Mouse (Mus musculus) retina, postnatal 1 day (tissue): ENCODE results near the gene Pcbd2.

Experiments used
- DNase-seq: peaks from one replicate; pipeline ENCODE4 v3.0.0-alpha.2; 2012

Pcbd2 gene

DNA sequence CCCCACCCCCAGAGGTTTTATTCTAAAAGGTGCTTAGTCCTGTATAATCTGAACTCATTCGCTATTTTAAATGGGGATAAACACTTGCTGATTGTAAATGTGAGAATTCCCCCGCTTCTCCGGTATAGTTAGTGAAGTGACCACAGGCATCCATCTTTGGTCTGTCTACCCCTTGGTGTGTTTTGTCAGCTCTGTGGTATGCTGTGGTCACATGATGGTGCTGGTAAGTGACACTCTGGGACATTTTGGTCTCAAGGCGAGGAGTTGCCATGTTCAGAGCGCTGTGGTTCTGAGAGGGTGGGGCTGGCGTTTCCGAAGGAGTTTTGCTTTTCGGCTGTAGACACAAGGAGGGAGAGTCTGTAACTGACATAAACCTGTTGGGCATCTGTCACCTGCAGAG lies 10.7 kb downstream of the Pcbd2 start:
- no peak for DNase-seq

DNA sequence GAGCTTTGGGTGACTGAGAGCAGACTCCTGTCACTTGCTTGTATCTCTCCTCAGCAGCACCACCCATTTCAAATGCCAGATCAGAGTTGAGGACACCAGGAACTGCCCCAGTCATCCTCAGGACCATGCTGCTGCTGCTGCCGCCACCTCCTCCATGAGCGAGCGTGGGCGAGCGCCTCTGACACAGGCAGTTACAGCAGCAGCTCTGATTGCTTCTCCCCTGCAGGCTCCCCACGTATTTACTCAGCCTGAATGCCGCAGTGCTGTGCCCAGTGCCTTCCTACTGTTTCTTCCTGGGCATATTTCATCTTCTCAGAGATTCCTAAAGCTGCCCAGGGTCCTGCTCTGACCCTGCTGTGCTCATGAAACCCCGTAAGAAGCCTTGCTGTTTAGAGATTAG lies 15.1 kb downstream of the Pcbd2 start:
- no peak for DNase-seq

DNA sequence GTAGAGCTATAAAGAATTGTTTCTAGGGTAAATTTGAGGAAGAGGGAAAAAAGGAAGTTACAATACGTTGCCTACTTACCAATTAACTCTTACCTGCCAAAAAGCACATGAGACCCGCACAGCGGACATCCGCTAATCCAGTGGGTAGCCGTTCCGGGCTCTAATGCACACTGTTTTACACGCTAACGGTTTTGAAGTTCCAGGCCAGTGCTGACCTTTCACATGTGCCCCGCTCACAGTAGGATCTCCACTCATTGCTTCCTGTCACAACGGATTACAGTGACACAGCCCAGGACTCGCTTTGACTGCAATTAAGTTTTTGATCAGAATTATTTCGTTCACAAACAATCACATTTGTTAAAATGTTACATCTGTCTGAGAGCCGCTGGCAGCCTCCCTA lies 27.2 kb downstream of the Pcbd2 start:
- peak; percentile 51 for DNase-seq

DNA sequence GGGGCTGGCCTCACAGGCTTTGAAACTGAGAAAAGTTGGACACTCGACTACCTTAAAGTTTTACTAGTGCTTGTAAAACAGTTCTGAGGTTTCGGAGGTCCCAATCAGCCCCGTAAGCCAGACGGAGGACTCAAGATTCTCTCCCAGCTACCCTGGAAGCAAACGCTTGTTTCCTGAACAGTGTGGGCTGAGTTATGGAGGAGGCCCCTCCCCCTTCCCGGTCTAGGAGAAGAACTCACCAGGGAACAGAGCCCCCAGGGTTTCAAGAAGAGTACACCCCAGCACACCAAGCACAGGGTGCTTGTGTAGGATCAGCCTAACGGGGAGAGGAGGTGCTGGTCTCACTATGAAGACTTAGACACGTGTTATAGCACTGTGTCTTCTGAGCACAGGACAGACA lies 29.6 kb downstream of the Pcbd2 start:
- peak; percentile 27 for DNase-seq

DNA sequence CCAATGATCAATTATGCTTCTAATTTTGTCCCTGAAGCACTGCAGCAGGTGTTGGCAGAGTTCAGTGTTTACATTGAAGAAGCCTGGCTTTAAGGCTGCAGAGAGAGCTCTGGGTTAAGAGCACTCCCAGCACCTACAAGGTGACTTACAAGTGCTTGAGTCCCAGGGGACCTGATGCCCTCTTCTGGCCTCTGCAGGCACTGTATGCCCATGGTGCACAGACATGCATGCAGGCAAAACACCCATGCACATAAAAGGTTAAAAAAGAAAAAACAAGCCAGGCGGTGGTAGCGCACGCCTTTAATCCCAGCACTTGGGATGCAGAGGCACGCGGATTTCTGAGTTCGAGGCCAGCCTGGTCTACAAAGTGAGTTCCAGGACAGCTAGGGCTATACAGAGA lies 30.5 kb downstream of the Pcbd2 start:
- peak; percentile 49 for DNase-seq

DNA sequence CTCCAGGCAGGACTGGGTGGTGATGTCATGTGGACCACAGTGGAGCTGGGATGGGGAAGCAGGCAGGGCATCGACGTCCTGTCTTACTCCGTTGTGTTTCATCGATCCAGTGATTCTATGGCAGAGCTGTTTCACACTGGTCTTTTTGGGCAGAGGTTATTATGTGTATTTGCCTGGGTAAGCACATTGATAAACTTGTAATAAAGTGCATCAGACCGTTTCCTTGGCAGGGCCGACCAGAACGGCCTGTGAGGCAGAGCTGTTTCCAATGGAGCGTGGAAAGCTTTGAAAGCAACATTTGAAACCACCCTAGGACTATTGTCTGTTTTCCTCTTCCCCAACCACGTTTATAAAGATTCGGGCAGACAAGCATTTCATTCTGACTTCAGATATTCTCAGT lies 33.4 kb downstream of the Pcbd2 start:
- DNase-seq: peak; percentile 20

DNA sequence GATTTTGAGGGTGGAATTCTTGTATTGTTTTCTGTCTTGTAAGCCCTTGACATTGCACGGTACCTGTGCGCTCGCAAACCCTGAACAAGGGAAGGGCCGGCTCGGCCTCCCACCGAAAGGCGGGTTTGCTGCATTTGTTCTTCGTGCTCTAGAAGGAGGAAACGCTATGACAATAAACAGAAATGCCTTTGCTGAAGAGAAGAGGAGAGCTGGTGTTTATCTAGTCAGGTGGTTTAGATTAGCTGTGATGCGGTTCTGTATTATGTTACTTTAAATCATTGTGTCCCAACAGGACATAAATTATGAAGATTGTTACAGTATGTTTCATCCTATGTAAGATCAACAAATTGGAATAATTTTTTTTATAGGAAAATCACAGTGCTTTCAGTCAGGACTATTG lies 34.3 kb downstream of the Pcbd2 start:
- DNase-seq: no peak

DNA sequence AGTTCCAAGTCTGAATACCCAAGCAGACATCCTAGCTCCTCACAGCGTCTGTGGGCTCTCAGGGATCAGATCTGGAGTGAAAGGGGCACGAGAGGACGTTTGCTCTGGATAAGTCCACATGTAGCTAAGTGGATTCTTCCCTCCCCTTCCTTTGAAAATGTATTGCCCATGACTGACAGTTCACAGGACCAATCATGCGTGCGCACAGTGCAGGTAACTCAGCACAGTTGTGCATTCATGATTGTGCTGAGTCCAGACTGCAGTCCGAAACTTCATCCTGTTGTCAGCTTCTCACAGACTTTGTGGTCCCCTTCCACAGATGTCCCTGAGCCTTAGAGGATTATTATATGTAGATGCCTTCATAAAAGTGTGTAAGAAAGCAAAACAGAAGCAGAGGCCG lies 47.2 kb downstream of the Pcbd2 start:
- DNase-seq: peak; percentile 20

DNA sequence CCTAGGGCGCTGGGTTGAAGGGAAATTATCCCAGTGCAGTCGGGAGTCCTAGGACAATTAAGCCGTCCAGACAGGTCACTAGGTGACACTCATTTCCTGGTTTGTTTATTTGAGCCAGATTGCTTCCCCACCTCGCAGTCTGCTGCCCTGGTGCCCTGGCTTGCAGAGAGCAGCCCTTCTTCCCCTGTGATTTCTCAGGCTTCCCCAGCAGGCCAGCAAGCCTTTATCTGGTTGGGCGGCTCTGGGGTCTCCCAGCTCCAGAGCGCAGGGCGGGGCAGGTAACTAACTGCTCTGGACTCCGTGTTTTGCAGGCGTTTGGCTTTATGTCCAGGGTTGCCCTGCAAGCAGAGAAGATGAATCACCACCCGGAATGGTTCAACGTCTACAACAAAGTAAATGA lies 47.9 kb downstream of the Pcbd2 start:
- DNase-seq: no peak

DNA sequence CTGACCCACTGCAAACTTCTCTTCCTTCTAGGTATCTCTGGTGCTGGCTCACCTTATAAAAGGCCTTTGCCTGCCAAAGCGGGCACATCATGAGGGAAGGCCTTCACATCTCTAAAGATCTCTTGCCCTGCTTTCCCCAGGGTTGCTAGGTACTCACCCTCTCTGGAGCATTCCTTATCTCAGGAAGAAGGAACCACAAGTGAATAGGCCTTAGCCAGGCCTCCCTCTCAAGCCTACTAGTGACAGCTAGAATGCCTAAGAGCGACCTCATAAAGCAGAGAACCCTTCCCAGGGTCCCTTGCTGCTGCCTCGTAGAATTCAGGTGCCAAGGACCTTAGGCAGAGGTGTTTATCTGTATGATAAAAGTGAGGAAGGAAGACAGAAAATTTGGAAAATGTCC lies 57.1 kb downstream of the Pcbd2 start, which contains the start of gene Catsper3:
TSS of gene Catsper3 (plus strand) at position 301 of the 400 bp plus-strand sequence.
- DNase-seq: no peak

DNA sequence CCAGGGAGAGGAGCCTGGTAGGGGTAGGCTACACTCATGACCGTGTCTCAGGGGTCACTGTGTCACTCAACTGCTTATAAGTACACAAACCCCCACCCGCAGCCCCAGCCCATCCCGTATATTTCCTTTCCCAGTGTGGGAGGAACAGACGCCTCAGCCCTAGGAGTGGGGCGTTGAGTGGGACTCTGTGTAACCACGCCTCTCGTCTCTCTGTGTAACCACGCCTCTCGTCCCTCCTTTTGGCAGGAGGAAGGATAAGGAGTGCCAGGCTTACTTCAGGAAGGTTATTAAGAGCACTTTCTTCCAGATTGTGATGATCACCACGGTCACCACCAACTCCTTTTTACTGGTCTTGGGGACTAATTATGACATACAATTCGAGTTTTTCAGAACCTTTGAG lies 59.0 kb downstream of the Pcbd2 start:
- no peak for DNase-seq

DNA sequence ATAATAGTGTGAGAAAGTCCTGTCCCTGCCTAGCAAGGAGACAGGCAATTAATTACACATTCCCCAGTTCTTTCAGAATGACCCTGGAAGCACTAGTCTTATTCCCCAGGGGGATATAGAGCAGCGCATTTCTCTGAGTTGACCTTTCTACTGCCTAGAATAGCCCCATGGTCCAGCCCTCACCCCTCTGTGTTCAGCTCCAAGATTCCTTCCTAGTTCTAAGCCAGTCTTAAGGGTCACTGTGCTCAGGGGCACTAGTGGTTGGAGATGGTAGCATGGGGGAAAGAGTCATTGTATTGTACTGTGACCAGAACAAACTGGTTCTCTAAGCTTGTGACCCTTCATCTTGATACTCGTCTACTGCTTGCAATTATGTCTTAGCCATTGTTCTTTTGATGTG lies 74.1 kb downstream of the Pcbd2 start:
- DNase-seq: no peak

DNA sequence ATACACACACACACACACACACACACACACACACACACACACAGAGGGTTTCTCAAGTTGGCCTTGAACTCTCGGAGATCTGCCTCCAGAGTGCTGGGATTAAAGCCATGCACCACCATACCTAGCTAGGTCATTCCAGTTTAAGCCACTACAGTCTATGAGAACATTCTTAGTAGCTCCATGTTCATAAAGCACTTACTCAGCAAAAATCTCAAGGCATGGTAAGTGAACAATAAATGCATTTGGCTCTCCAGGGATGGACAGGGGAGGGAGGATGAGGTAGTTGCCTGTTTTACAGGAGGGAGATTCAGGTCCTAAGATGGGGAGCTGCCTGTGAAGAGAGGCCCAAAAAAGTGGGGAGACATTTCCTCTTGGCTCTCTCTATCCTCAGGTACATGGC lies 76.8 kb downstream of the Pcbd2 start:
- no peak for DNase-seq

DNA sequence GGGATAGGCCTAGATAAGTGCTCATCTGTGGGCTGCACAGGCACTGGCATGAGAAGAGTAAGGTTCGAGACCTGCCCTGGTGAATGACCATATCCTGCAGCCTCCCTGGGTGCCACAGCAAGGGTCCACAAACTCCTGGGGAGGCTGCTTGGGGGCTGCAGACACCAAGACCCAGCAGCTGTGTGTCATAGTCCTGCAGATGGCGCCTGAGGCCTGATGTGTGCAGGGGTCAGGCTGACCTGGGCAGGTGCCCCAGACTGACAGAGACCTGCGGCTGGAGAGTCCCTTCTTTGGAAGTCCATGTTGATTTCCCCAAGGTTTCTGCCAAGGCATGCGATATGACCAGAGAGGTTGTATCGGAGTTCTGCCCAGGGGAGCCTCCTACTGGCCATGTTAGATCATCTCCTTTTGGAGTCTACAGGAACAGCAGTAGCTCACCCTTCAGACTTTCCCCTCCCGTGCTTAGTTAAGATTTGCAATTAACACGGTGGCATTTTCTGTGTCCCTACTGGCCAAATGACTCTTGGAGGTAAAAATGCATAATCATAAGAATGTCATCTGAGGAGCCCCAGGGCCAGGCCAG lies 82.0 kb downstream of the Pcbd2 start:
- no peak for DNase-seq

DNA sequence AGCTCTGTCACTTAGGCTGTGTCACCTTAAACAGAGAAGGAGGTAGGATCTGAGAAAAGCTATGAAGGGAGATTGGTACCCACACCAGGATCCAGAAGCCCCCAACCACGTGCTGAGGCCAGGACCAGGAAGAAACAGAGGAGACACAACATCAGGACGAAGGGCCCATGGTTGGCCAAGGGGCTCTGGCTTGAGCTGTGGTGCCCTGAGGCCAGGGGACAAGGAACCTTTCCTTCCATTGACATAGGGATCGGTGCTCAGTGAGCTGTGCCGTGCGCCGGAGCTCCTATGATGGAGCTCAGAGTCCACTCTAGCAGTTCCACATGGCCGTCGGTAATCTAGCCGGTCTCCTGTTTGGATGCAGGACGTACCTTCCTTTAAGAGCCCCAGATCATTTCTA lies 82.5 kb downstream of the Pcbd2 start:
- DNase-seq: no peak

DNA sequence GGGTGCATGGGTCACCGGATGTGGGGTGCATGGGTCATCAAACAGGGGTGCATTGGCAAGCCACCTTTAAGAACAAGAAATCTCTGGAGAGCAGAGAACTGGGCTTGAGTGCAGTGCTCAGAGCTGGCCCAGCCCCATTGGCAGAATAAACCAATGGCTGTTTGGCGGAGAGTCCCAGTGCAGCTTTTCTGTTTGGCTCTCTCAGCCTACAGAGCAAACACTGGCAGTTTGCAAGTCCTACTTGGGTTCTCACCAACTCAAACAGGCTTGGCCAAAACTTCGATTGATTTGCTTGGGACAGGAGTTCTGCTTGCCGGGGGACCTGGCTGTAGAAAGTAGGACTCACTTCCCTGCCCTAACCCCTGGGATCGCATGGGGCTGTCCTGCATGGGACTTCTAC lies 83.8 kb downstream of the Pcbd2 start:
- DNase-seq: no peak

DNA sequence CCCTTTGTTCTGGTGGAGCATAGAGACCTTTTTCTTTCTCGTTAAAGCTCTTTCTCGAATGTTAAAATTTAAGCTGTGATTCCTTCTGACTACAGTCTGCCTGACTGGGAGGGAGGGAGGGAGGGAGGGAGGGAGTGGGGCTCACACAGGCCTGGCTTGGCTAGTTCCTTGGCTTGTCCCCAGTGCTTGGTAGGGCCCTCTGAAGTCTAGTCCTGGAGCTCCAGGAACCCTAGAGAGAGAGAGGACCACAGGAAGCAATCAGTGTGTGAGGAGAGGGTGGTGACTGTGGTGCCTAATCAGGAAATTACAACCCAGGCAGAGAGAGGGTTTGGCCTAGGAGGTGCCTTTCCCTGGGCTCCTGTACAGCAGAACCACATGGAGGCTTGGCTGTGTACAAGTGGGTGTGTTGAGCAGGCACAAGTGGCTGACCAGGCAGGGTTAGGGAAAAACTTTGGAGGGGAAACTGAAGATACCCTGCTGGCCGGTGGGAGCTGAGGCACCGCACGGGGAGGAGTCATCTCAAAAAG lies 86.4 kb downstream of the Pcbd2 start:
- no peak for DNase-seq

DNA sequence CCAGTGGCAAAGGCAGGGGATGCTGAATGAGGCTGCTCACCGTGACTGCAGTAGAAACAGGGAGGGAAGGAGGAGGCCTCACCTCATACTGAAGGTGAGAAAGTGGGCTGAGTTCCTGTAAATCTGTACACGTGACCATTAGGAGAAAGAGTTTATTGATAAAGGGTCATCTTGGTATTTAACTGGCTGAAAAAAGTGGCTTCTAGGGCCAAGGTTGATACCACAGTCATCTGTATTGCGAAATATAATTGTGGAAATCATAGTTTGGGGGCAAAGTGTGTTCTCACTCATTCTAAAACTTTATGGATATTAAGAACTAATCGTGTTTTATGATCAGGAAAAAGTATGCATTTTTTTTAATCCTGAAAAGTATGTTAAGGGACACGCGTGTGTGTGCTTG lies 87.7 kb downstream of the Pcbd2 start:
- DNase-seq: no peak

DNA sequence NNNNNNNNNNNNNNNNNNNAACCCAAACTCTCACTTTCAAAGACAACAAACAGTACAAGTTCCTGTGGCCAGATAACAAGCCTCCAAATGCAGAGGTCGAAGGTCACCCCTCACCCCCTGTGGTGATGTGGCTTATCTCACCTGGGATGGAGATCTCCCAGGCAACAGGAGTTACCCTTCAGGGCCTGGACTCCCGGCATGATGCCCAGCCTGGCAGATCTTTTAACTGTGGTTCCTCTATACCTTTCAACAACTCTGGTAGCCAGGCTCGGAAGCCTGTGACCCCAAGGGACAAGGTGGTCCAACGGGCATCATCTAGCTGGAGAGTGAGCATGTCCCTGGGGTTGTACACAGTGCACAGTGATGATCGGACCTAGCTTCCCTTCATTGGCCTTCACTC lies 95.3 kb downstream of the Pcbd2 start:
- DNase-seq: no peak

DNA sequence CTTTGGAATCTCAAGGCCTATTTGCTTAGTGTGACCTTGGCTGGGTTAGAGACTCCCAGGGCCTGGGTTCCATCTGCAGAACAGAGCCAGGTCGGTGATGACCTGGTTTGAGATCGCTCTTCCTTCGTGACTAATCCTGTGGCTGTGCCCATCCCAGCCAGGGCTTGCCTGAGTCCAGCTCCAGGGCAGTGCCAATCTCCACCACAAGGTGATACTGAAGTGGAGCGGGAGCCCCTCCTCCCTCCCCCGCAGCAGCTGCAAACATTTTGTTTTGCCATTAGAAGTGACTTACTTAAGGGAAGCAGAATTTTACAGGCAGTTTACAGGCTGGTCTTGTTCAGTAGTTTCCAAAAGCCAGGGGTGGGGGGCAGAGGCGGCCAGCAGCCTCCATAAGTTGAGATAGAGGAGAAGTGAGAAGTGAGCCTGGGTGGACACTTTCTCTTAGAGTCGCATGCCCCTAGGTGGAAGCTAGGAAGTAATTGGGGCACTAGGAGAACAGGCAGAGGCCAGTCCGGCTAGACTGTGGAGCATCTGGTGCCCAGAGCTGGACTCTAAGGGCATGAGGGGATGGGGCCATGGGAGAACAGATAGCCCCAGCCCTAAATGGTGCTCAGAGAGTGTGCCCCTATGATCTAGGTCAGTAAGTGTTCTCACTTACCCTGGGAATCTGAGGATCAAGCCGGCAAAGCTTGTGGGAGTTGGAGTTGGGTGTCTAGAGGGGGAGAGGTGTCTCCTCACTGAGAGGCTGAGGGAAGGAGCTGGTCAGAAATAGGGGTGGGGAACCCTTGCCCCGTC lies 97.2 kb downstream of the Pcbd2 start:
- DNase-seq: peak; percentile 50

DNA sequence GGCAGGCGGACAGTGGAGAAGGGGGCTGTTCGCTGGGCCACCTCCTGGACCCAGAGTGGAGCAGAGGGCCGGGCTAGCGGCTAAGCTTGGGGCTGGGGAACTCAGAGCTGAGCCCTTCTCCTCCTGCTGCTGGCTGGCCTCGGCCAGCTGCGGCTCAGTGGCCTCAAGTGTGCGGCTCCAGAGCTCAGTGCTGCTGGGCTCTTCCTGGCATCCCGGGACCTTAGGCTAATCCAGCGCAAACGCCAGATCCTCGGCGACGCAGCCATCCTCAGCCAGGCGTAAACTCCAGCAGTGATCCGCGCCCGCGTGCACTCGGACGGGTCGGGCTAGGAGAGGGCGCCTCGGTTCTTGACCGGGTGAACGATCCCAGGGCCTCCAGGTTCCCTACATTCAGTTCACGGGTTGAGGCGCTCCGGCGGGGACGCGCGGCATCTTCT lies 98.1 kb downstream of the Pcbd2 start:
- peak; percentile 59 for DNase-seq

DNA sequence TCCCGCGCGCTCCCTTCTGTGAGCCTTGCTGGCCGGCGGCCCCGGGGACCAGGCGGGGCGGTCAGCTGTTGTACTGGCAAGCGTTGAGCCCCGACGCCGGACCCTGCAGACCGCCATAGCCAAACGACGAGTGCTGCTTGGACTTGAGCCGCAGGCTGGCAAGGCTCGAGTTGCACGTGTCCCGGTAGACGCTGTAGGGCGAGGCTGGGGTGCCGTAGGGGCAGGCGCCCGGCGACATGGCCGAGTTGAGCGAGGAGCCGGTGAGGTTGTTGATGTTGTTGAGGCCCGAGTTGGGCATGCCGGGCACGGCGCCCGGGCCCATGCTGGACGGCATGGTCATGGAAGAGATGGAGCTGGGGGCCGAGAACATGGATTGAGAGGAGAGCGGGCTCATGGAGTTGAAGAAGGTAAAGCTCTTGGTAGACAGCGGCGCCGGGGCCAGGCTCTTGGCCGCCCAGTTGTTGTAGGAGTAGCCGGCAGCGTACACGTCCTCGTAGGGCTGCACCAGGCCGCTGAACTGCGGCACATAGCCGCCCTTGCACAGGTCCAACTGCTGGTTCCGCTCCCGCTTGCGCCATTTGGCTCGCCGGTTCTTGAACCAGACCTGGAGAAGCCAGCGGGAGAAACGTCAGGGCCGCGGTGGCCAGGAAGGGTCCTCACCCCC lies 99.0 kb downstream of the Pcbd2 start:
- DNase-seq: peak; percentile 48
